Mouse (Mus musculus) MEL (cell line): ENCODE results near the gene Upf1.

Experiments used
- CTCF ChIP-seq, 3 experiments: IDR thresholded peaks in 2 of 3; conservative IDR thresholded peaks in 1 of 3; 2 replicates each; pipeline ENCODE4 v1.5.1; 2011 to 2012; ENCODE audit warnings: low read length in 3 of 3, low read depth in 2 of 3, mild to moderate bottlenecking in 2 of 3, improper control_type of control experiment in 1 of 3, inconsistent platforms in 1 of 3, mixed read lengths in 1 of 3, moderate library complexity in 1 of 3; ENCODE audit not compliant: control insufficient read depth in 1 of 3, insufficient read depth in 1 of 3, poor library complexity in 1 of 3, severe bottlenecking in 1 of 3
- MEF2A ChIP-seq: IDR thresholded peaks from 2 replicates; pipeline ENCODE4 v1.6.1; 2014; ENCODE audit warnings: low read depth, mild to moderate bottlenecking, inconsistent platforms, low read length, improper control_type of control experiment; ENCODE audit not compliant: poor library complexity, insufficient replicate concordance, severe bottlenecking; ENCODE audit errors: extremely low read depth
- NELFE ChIP-seq: IDR thresholded peaks from 2 replicates; pipeline ENCODE4 v1.6.1; 2011; ENCODE audit warnings: low read depth, low read length, improper control_type of control experiment
- POLR2A ChIP-seq, 2 experiments: IDR thresholded peaks; 2 replicates each; pipeline ENCODE4 v1.6.1; 2011 to 2012; ENCODE audit warnings: low read length in 2 of 2, mild to moderate bottlenecking in 2 of 2, control low read depth in 1 of 2, improper control_type of control experiment in 1 of 2, low read depth in 1 of 2, moderate library complexity in 1 of 2; ENCODE audit not compliant: control insufficient read depth in 1 of 2, insufficient read depth in 1 of 2, poor library complexity in 1 of 2

- TF ChIP-seq CTCF (IDR thresholded peaks at IDR 0.05 in 2 of 3, conservative IDR thresholded peaks at IDR 0.05 in 1 of 3; ENCODE audit: control insufficient read depth in 1 of 3, insufficient read depth in 1 of 3, low read depth in 2 of 3, low read length in 3 of 3, poor library complexity in 1 of 3, severe bottlenecking in 1 of 3): no peak
- no peak for TF ChIP-seq MEF2A
- TF ChIP-seq POLR2A (IDR thresholded peaks at IDR 0.05; ENCODE audit: control insufficient read depth in 1 of 2, insufficient read depth in 1 of 2, low read depth in 1 of 2, low read length in 2 of 2, poor library complexity in 1 of 2): no peak; a peak in 1 of 4 replicates
- no peak for TF ChIP-seq NELFE
Observed at GRCm38 (mm10) chr8:70342007-70342406, 11.1 kb downstream of the Upf1 start.
